Mouse (Mus musculus): Measurements from ENCODE around the gene Hspa1b.
"Not testable (repeated sequence)": the region's sequence is repeated elsewhere in the genome, so short reads cannot be mapped to it uniquely, and the experiment has no call there.

Hspa1b gene

DNA sequence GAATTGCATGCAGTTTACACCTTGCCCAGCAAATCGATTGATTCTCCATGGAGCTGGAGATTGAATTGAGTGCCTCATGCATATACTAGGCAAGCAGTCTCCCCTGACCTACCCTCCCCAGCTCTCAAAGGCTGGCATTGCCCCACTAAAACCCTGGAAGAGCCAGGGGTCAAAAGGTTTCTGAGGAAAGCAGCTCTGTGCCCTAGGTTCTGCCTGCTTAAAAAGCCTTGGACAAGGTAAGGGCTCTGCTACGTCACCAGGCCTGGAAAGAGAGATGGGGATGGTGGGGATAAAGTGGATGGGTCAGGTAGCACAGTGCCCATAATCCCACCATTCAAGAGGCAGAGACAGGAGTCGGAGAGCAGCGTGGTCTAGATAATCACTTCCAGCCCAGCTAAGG is 4.2 kb downstream of the Hspa1b start:
- no peak for DNase-seq (ENCODE audit: low spot score)

DNA sequence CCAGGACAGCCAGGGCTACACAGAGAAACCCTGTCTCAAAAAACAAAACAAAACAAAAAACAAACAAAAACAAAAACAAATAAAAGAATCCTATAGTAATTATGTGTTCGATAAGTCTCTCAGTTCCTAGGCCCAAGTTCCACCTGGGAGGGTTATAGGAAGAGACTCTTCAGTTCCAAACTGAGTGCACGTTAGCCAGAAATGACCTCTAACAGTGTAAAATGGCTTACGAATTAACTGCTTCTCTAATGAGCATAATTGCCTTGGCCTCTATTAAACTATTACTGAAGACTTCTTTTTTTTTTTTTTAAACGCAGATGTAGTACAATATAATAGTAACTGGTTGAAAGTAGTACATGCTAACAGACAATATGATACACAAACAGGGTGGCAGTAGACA is 5.1 kb downstream of the Hspa1b start:
- no peak for DNase-seq (ENCODE audit: low spot score)

DNA sequence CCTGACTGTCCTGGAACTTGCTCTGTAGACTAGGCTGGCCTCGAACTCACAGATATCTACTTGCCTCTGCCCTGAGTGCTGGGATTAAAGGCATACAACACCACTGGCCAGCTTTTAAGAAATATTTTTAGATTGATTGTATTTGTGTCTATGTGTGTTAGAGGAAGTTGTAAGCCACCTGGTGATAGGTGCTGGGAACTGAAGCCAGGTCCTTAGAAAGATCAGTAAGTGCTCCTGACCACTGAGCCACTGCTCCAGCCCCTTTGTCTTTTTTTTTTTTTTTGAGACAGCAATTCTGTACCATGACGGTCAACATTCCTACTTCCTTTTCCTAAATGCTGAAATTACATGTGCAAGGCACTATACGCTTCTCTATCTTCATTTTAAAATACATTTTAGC is 5.8 kb downstream of the Hspa1b start:
- no peak for DNase-seq (ENCODE audit: low spot score)

DNA sequence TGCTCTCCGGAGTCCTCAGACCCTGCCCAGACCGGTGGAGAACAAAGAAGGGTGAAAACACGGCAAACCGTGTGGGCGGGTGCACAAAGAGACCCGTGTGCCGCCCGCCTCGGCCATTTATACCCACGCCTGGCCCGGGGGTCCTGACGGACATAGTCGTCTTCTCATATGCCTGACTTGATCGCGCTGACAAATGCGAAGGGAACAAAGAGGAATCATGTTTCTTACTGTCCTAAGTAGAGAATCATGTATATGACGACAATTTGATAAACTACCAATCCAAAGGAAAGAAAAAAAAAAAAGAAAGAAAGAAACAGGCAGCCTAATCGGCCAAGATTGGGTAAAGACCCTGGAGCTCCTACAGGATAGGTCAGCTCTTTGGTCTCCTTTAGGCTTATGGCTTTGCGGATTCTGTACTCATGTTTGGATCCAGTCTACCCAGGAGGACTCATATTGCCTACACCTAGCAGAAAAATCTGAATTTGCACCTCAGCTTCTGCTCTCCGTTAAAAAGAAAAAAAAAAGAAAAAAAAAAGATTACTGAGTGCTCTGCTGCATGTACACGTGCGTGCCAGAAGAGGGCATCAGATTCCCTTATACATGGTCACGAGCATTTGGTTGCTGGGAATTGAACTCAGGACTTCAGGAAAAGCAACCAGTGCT is 6.5 kb downstream of the Hspa1b start:
- DNase-seq (ENCODE audit: low spot score) = peak; percentile 74

DNA sequence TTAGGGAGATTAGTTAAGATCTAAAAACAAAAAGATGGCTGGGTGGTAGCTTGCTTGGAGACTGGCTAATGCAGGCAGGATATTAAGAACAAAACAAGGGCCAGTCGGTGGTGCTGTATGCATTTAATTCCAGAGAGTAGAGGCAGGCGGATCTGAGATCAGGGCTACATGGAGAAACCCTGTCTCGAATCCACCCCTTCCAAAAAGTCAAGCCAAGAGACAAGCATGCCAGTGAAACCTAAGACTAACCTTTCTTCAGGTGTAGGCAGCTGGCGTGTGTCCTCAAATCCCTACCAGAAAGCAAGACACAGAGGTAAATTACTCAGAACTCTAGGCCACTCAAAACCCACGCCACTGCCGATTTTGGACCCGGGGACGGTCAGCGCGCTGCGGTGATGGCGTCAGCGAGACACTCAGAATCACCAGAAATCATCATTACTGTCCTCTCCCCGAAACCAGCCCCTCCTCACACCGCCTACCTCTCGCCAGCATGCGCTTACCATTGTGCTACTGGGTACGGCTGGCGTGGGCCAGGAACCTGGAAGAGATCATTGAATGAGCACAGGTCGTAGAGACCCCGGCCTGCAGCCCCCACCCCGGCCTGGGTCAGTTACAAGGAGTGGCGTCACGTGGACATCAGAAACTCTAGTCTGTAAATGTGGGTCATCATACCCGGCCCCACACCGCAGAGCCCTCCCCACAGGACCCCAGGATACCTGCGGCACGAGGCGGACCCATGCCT is 7.2 kb downstream of the Hspa1b start:
- DNase-seq (ENCODE audit: low spot score) = no peak

DNA sequence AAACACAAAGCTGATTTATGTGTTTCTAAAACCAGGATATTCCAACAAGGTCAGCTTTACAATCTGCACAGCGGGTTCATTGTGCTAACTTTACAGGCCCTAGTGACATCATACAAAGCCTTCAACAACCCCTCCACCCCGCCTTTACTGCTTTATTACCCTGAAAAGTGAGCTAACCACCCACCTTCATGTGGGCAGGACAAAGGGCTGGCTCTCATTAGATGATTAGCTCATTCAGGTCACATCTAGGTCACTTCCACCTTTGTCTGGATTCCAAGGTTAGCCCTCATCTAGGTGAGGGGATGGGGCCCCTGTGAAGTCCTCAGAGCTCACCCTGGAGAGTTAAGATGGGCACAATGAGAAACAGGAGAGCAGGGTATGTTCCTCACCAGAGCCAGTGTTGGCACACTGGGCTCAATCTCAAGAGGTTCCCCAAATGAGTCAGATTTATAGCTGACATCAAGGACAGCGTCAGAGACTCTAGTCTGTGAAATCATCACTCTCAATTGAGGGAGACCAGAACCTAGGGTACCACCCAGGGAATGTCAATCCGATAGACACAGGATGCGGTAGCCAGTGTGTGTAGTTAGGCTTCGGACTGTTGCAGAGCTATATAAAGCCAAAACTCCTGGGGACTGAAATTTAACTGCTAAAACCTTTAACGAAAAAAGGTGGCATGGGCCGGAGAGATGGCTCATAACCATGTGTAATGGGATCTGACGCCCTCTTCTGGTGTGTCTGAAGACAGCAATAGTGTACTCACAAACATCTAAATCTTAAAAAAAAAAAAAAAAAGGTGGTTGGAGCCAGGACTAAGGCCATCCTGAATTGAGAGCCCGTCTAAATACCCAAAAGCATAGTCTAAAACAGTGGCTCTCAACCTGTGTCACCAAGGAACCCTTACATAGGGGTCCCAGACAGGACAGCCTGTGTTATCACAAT is 8.3 kb downstream of the Hspa1b start:
- DNase-seq (ENCODE audit: low spot score) = no peak

DNA sequence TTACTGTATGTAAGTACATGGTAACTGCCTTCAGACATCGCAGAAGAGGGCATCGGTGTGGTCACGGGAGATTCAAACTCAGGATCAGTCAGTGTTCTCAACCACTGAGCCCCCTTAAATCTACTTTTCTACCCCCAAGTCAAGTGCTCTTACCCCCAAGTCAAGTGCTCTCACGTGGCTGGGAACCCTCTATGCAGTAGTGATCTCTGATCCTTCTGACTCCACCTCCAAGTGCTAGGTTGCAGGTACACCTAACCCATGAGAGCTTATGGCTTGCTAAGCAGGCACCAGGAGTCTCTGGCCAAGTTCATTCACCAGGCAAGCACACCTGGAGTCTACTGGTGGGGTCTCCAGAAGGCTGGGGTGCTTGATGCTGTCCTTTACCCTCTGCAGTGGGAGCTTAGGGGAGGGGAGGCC is 9.5 kb downstream of the Hspa1b start:
- no peak for DNase-seq (ENCODE audit: low spot score)

DNA sequence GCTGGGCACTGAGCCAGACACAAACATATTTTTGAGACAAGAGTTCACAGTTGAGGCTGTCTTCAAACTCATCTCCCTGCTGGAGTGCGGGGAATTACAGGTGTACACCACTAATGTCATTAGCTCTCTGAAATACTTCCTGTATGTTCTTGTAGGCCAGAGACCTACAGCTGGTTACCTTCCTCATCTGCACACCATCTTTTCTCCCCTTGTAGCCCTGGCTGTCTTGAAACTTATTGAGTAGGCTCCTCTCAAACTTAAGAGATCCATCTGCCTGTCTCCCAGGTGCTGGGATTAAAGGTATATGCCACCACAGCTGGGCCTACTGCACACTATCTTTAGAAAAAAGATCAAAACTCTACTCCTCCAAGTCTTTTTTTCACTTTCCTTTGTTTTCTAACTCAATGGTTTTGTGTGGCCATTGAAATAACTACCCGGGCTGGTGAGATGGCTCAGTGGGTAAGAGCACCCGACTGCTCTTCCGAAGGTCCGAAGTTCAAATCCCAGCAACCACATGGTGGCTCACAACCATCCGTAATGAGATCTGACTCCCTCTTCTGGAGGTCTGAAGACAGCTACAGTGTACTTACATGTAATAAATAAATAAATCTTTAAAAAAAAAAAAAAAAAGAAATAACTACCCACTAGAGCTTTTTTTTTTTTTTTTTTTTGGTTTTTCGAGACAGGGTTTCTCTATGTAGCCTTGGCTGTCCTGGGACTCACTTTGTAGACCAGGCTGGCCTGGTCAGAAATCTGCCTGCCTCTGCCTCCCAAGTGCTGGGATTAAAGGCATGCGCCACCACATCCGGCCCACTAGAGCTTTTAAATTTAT is 10.1 kb downstream of the Hspa1b start:
- not testable (repeated sequence) for DNase-seq (ENCODE audit: low spot score)

DNA sequence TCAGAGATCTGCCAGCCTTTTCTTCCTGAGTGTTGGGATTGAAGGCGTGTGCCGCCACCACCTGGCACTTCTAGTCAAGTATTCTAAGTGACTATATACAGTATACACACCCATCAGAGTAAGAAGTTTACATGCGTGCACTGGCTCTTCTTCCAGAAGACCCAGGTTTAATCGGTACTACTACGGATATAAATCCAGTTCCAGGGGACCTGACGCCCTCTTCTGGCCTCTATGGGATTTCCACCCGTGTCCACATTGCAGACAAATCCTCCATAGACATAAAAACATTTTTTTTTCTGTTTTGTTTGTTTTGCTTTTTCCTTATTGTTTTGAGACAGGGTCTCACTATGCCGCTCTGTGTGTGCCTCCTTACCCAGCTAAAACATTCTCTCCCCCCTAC is 11.4 kb downstream of the Hspa1b start:
- no peak for DNase-seq (ENCODE audit: low spot score)

DNA sequence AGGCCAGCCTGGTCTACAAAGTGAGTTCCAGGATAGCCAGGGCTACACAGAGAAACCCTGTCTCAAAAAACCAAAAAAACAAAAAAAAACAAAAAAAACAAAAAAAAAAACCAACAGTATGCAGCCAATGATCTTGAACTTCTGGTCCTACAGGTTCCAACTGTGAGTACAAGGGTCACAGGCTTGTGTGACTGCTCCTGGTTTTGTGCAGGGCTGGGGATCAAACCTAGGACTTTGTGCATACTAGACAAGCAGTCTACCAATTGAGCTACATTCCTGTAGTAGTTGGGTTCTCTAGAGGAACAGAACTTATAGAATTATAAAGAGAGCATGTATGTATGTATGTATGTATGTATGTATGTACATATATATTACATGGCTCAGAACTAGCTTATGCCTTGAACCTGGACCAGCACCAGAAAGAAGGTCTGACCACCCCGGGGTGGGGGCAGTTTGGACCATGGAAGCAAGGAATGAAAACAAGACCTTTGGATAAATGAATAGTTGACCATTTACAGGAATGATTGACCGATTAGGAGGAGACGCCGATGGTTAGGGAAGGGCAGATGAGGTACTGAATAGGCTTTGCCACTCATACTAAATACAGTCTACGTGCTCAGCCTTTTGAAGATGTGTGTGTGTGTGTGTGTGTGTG is 12.4 kb downstream of the Hspa1b start:
- no peak for DNase-seq (ENCODE audit: low spot score)

DNA sequence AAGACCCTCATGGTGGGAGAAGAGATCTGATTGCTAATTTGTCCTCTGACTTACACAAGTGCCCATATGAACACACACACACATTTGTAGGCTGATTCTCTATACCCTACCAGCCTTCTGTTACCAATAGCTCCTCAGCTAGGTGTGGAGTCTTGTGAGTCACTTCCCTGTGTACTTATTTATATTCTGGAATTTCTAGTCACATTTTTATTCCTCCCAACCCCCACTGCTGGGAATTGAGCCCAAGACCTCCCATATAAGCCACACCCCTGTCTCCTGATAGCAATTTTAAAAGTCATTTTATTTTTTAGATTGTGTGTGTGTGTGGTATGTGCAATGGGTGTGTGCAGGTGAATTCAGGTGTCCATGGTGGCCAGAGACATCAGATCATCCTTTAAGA is 14.7 kb downstream of the Hspa1b start:
- DNase-seq (ENCODE audit: low spot score) = no peak

DNA sequence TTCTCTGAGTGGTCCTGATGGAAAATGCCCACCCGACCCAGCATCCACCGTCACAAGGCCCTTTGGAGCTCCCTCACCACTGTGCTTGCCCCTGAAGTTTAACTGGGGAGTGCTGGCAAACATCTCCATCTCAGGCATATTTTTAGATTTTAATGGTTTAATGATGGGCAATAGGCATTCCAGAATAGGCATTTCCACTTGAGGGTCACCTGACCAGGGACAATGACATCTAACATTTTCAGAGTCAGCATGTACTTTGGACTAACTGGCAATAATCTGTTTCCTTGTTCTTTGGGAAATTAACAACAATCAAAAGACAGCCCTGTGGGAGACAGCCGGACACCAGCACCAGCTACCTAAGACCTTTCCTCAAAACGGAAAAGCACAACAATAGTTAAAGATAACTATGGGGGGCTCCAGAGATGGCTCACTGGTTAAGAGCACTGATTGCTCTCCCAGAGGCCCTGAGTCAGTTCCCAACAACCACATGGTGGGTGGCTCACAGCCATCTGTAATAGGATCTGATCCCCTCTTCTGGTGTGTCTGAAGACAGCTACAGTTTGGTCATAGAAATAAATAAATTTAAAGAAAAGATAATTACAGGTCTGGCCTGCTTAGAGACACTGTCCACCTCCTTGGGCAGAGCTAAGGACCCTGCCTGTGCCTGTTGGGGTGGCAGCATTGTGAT is 15.8 kb downstream of the Hspa1b start:
- no peak for DNase-seq (ENCODE audit: low spot score)

DNA sequence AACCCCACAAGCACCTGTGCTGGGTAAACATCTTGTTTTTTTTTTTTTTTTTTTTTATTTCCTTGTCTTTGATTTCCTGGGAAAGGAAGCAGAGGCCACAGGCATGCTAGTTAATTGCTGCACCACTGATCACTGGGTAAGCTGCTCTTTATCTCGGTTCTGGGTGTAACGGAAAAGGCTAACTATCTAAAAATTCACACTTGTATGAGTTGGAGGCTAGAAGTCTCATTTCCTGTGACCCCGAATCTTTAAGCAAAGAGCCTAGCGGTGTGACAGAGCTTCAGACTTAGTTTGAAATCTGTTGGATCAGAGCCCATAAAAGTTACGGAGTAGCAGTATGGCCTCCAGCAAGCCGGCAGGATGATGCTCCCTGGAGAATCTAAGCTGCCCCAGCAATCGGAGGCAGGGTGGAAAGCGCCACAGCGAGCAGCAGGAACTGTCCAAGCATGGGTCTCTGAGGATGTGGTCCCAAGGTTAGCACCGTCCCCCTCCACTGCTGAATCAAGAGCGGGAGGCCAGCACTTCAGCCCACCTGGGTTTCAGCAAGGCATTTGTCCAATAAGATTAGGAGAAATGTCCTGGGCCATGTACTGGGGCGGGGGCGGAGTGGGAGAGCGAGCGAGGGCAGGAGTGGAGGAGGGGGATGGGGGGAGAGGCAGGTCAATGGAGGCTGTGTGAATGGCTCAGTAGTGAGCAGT is 17.5 kb downstream of the Hspa1b start:
- no peak for DNase-seq (ENCODE audit: low spot score)

DNA sequence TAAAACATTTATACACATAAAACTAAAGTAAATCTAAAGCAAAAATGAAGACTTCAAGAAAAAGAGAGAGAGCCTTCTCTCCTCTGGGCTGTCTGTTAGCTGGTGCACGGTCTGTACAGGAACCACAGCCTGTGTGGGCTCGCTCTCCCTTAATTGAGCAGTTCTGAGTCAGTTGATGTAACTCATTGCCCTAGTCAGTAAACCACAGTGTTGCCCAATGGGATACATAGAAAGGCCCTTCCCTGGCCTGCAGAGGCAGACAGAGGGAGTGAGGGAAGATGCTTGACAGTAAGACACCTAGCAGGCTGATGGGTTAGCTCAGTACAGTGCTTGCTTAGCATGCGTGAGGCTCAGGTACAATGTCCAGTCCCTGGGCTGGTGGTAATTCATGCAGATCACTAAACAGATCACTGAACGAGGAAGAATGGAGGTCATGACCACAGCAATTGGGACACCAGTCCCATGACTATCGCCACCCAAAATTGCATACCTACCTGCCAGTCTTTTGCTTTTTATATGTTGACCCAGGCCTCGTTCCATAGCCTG is 21.0 kb downstream of the Hspa1b start:
- no peak for DNase-seq (ENCODE audit: low spot score)

DNA sequence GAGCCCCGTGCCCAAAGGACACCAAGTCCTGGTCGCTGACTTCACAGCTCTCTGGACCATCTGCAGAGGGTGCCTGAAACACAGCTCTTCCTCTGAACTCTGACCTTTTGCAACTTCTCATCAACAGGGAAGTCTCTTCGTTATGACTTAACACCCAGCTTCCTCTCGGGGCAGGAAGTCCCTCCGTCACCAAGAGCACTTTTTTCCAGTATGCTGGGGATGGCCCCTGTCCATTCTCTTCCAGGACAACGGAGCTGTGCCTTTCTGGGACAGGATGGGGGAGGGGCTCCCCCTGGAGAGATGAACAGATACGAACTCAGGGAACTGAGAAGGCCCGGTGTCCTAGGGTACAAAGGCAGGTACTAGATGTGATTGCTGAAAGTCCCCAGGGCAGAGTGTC is 24.2 kb downstream of the Hspa1b start:
- DNase-seq (ENCODE audit: low spot score) = no peak

DNA sequence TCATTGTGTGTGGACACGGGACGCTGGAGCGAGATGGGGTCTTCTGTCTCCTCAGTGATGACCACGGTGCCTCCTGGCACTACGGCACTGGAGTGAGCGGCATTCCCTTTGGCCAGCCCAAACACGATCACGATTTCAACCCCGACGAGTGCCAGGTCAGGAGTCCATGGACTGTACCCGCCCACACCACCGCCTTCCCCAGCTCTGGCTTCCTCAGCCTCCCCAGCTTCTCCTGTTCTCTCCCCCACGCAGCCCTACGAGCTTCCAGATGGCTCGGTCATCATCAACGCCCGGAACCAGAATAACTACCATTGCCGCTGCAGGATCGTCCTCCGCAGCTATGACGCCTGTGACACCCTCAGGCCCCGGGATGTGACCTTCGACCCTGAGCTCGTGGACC is 25.0 kb downstream of the Hspa1b start:
- DNase-seq (ENCODE audit: low spot score) = no peak

DNA sequence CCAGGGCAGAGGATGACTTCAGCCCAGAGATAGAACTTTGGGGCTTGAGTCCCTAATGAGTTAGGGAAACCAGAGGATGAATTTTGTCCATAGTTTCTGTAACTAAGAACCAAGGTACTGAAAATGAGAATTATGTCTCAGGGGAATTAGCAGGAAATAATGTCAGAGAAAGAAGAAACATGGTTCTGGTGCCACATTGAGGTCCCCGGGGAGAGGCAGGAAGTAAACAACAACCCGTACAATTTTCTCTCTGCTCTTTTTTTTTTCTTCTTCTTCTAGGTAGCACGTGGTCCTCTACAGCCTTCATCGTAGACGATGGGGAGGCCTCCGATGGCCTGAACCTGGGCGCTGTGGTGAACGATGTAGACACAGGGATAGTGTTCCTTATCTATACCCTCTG is 26.8 kb downstream of the Hspa1b start:
- no peak for DNase-seq (ENCODE audit: low spot score)

DNA sequence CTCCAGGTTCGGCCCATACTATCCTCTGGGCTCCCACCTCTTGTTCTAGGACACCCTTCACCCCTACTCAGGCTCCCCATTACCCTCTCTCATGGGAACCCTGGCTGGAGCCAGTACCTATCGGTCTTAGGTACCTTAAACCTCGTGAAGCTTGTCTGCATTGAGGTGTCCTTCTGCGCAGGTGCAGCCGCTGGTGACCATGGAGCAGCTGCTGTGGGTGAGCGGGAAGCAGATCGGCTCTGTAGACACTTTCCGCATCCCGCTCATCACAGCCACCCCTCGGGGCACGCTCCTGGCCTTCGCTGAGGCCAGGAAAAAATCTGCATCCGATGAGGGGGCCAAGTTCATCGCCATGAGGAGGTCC is 27.3 kb downstream of the Hspa1b start:
- no peak for DNase-seq (ENCODE audit: low spot score)

DNA sequence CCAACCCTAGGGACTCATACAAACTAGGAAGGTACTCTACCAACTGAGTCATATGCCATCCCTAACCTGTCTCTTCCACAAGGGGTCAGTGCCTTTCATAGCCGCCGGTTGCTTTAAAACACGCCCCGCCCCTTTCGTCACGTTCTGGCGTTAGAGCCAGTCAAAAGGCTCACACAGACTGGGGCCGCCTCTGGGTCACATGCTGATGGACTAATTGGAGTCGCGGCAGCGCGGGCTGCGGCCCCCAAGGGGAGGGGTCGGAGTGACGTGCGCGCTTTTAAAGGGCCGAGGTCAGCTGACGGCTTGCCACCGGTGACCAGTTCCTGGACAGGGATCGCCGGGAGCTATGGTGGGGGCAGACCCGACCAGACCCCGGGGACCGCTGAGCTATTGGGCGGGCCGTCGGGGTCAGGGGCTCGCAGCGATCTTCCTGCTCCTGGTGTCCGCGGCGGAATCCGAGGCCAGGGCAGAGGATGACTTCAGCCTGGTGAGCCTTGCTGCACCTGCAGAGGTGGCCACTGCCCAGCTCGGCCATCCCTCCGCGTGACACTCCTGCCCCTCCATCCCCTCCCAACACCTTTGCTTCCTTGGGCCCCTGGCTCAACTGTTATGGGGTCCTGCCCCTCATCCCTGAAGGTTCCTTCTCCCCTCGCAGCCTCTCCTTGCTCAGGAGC is 27.8 kb downstream of the Hspa1b start, which contains the start of gene Neu1:
TSS of gene Neu1 (plus strand) at position 193 of the 674 bp plus-strand sequence.
- peak; percentile 97 for DNase-seq (ENCODE audit: low spot score)
